Mouse (Mus musculus) midbrain, embryonic 10.5 days (tissue): ENCODE results near the gene Ppp1r9a. TPM values are rescaled to one million over a fixed set of nuclear protein-coding genes. Genes with fewer than 3 reads are reported as not detected.

ENCODE experiments used
- DNase-seq: peaks from one replicate; pipeline ENCODE4 v3.0.0-alpha.2; 2017; ENCODE audit warnings: low spot score
- H3K27ac ChIP-seq: fragments of 300-500 bp; sonication (generic); replicated peaks from 2 replicates; pipeline ENCODE4 v1.5.1; 2016; ENCODE audit warnings: mild to moderate bottlenecking
- H3K27me3 ChIP-seq: fragments of 300-500 bp; sonication (generic); 2 replicates; pipeline ENCODE4 v1.6.1; 2016; ENCODE audit warnings: low read depth, mild to moderate bottlenecking; ENCODE audit not compliant: poor library complexity, severe bottlenecking
- H3K36me3 ChIP-seq: fragments of 300-500 bp; sonication (generic); 2 replicates; pipeline ENCODE4 v1.6.1; 2016; ENCODE audit warnings: mild to moderate bottlenecking, moderate library complexity
- H3K4me1 ChIP-seq: fragments of 300-500 bp; sonication (generic); 2 replicates; pipeline ENCODE4 v1.6.1; 2016
- H3K4me3 ChIP-seq: fragments of 300-500 bp; sonication (generic); 2 replicates; pipeline ENCODE4 v1.5.1; 2016; ENCODE audit warnings: mild to moderate bottlenecking, moderate library complexity
- H3K9me3 ChIP-seq: fragments of 300-500 bp; sonication (generic); replicated peaks from 2 replicates; pipeline ENCODE4 v1.6.1; 2016; ENCODE audit warnings: mild to moderate bottlenecking
- WGBS: fragments of 180-500 bp; shearing (Covaris S2); methylation state at CpG from one replicate; pipeline ENCODE4 v1.1.7; 2016; 5-methylcytosine and 5-hydroxymethylcytosine counted together
- polyA plus RNA-seq: library from polyadenylated mRNA; unstranded; fragments of >200 nt; fragmentation: Nextera tagmentation; extraction: Ambion mirVana; gene quantifications from 2 replicates; pipeline ENCODE4 v1.2.1, GENCODE M21; 2016

The Ppp1r9a gene
- polyA plus RNA-seq, 1 experiment from 2014 or later: 17.6 TPM

DNA sequence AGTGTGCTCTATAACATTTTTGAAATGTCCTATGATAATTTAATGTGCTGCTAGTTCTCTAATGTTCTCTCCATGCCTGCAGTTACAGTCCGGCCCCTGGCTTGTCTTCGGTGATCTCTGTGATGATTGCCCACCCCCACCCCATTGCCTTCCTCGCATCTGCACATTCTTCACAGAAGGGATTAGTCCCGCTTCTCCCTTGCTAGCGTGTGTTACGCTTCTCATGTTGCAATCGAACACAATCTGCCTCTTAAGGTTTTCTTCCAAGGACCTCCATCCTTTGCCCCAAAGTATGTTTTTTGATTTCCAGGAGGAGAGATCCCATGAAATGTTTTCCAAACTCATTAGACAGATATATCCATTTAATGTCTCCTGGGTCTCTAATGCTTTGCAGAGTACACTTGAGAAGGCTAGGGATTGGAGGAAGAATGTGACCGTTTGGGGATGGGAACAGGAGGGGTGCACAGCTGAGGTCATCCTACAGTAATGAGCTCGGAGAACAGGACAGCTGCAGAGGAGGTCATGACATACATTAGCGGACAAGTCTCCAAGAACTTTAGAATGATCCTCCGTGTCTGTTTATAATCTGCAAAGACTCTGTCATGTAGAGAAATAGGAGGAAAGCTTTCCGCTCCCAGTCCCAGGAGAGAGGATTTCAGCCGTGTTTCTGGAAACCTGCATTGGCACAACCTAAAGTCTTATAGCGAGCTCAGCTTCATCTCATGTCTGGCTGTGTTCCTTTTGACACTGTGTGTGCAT is 91.6 kb downstream of the Ppp1r9a start:
- H3K36me3 ChIP-seq: no peaks in the 10 kb centered on the region
- H3K9me3 ChIP-seq: no peaks in the 10 kb centered on the region
- peak overlapping the region; percentile 32 for H3K4me3 ChIP-seq
- 0 out of 2 replicates have a peak, but pooled peaks cover 3% of the 10 kb centered on the region for H3K27me3 ChIP-seq
- peak overlapping the region; percentile 80 for H3K27ac ChIP-seq
- 34% methylated on average over 14 of the region's 14 CpGs for WGBS
- peaks cover 35% of the 10 kb centered on the region for H3K4me1 ChIP-seq
- peak; percentile 50 for DNase-seq

DNA sequence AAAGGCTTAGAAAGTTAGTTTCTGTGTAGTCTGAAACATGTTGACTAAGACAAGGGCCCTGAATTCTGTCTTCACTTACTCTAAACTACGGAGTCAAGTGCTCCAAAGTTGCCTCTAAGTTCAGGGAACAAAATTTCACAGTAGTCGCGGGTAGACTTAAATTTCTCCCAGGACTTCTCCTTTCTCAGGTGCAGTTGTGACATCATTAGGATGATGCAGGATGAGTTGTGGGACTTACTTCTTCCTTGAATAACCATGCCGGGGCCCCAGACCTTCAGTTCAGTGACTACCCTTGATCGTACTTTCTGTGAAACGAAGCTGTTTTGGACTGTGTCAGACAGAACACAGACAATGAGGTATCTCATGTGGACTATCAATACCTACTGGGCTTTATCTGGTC is 94.9 kb downstream of the Ppp1r9a start:
- no peaks in the 10 kb centered on the region for H3K36me3 ChIP-seq
- H3K4me3 ChIP-seq: no peak overlapping the region
- no peaks in the 10 kb centered on the region for H3K9me3 ChIP-seq
- WGBS: 96% methylated on average over 6 of the region's 6 CpGs
- no peak for DNase-seq
- no peaks in the 10 kb centered on the region for H3K27me3 ChIP-seq
- no peak overlapping the region for H3K27ac ChIP-seq
- H3K4me1 ChIP-seq: peaks cover 46% of the 10 kb centered on the region

DNA sequence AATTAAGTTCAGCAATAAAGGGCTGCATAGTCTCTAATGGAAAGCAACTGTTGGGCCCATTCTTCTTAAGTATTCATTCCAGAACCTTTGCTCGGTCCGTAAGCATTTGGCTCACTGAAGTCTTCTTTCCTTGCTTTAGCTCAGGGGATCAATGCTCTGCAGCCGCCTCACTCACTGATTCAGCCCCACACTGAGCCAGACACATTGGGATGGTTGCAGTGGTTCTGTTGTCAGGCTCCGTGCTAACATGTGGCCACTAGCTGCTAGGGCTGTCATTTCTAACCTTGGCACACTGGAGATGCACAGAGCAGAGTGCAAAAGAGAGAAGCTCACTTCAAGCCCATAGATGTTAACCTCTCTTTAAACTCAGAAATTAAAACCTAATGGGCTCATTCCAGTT is 96.2 kb downstream of the Ppp1r9a start:
- WGBS: 62% methylated on average over 4 of the region's 4 CpGs
- no peak for DNase-seq
- Histone ChIP-seq H3K4me3 (no peak overlapping the region), H3K4me1 (peaks cover 39% of the 10 kb centered on the region), H3K9me3 (no peaks in the 10 kb centered on the region), H3K27me3 (no peaks in the 10 kb centered on the region), H3K36me3 (no peaks in the 10 kb centered on the region), H3K27ac (no peak overlapping the region)

DNA sequence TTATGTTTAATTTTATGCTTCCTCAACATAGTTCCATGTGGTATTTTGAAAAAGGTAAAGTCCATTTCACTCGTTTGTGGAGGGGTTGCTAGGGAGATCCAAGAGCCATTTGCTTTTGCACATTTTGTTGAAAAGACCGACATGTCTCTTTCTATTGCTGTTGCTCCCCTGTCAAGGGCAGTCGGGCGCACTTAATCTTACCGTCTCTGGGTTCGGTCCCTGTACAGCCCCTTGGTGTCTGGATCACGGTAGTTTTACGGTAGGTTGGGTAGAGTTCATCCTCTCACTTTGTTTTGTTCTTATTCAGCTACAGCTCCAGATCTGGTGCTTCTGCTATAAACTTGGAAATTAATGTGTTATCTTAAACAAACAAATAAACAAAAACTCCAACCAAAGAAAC is 98.1 kb downstream of the Ppp1r9a start:
- no peak overlapping the region for H3K27ac ChIP-seq
- 70% methylated on average over 8 of the region's 8 CpGs for WGBS
- no peak for DNase-seq

DNA sequence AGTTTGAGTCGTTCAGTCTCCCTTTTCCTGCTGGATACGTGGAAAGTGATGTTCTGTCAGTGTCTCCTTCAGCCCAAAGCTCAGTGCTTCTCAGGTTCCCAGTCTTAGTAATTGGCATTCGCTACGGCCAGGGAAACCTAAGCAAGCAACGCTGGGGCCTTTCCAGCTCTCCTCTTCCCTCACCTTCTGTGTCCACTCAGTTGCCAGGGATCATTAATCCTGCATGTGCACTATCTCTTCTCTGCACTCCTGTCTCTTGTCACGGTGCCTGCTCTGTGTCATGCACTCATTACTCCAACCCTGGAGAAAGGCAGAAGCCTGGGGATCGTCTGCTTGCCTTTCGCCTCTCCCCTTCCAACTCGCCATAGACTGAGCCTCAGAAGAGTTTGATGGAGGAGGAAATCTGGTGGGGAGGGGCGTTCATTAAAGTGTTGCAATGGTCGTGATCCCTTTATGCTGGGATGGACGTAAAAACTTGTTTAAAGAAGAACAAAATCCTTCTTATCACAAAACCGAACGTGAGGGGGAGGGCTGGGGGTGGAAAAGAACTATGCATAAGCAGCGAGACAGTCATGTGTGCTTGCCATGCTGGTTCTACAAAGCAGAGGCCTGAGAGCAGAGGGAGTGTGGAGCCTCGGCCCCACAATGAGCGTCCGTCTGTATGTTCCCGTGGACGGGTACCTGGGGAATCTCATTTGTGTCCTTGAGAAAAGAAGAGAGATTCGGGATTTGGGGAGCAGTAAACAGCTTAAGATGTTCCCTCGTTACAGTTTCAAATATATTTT is 103.0 kb downstream of the Ppp1r9a start:
- no peak for DNase-seq
- Histone ChIP-seq H3K36me3 (no peaks in the 10 kb centered on the region), H3K27me3 (no peaks in the 10 kb centered on the region), H3K9me3 (no peaks in the 10 kb centered on the region), H3K4me3 (no peak overlapping the region), H3K4me1 (peaks cover 45% of the 10 kb centered on the region), H3K27ac (peak overlapping the region; percentile 50)
- 69% methylated on average over 22 of the region's 22 CpGs for WGBS

More for the DNA sequence above, 98.1 kb downstream of the Ppp1r9a start:
- Histone ChIP-seq H3K4me1 (peaks cover 32% of the 10 kb centered on the region), H3K9me3 (no peaks in the 10 kb centered on the region), H3K4me3 (no peak overlapping the region), H3K36me3 (no peaks in the 10 kb centered on the region), H3K27me3 (no peaks in the 10 kb centered on the region)

DNA sequence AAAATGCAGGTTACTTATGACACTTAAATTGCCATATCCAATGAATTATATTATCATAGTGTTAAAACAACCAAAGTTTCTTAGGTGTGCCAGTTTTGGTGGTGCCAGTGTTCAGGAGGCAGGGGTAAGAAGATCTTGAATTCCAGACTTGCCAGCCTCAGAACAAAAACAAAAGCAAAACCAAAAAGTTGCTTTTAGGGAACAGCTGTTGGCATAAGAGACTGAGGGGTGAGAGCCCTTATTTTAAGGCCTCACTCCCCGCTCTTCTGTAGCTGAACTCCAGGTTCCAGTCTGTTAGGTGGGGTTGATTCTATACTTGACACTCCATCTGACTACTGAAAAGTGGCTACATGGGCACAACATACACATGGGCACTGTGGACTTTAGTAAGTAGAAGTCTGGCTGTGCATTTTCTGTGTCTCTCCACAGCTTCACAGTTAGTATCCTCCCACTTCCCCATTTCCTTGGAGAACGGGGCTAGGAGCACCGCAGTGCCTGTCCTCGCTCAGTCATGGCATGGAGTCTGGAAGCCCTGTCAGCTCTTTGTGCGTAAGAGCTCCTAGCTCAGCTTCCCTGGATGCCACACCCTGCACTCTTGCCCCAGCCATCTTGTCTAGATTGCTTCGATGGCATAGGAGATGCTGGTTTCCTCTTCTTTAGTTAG is 103.7 kb downstream of the Ppp1r9a start:
- 93% methylated on average over 6 of the region's 6 CpGs for WGBS

DNA sequence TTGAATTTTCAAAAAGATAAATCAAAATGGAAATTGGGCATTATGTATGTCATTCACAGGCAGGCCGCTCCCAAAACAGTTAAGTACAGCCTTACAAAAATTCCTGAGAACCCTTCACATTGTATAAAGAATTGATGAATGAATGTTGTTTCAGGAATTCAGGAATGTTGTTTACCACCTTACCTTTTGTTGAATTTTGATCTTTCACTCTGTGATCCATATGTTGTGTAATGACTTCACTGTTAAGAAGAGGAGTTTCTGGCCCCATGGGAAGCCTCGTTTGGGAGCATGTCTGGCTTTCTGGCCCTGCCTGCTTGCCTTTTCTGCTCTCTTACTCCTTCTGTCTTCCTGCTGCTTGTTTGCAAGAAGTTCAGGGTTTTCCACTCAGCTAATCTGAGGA is 105.4 kb downstream of the Ppp1r9a start:
- no peak for DNase-seq
- Histone ChIP-seq H3K27me3 (no peaks in the 10 kb centered on the region), H3K4me3 (no peak overlapping the region), H3K9me3 (no peaks in the 10 kb centered on the region), H3K4me1 (peaks cover 67% of the 10 kb centered on the region), H3K36me3 (no peaks in the 10 kb centered on the region), H3K27ac (no peak overlapping the region)
- WGBS: 65% methylated on average over 2 of the region's 2 CpGs

More for the DNA sequence above, 103.7 kb downstream of the Ppp1r9a start:
- no peak for DNase-seq
- Histone ChIP-seq H3K27me3 (no peaks in the 10 kb centered on the region), H3K4me1 (peaks cover 49% of the 10 kb centered on the region), H3K9me3 (no peaks in the 10 kb centered on the region), H3K27ac (0 out of 2 replicates have a peak overlapping the region, but pooled peaks have one; percentile 50), H3K4me3 (no peak overlapping the region), H3K36me3 (no peaks in the 10 kb centered on the region)

DNA sequence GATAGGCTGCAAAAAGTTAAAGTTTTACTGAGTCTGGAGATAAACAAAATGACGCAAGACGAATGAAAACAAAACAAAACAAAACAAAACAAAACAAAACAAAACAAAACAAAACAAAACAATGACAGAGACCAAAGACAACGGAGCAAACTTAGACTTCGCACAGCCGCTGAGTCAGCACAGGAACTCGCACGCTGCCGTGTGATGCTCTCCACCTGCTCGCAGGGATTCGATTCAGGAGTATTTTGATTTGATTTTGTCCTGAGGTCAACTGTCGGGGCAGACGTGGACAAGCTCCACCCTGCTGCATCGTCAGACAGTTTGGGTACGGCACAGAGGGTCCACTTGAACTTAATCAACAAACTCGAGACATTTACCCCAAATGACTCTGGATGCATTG is 105.9 kb downstream of the Ppp1r9a start:
- Histone ChIP-seq H3K4me3 (no peak overlapping the region), H3K27ac (no peak overlapping the region; the same call in 1 of the 2 replicates), H3K4me1 (peaks cover 71% of the 10 kb centered on the region), H3K9me3 (no peaks in the 10 kb centered on the region), H3K27me3 (no peaks in the 10 kb centered on the region), H3K36me3 (no peaks in the 10 kb centered on the region)
- WGBS: 74% methylated on average over 15 of the region's 15 CpGs
- no peak for DNase-seq

DNA sequence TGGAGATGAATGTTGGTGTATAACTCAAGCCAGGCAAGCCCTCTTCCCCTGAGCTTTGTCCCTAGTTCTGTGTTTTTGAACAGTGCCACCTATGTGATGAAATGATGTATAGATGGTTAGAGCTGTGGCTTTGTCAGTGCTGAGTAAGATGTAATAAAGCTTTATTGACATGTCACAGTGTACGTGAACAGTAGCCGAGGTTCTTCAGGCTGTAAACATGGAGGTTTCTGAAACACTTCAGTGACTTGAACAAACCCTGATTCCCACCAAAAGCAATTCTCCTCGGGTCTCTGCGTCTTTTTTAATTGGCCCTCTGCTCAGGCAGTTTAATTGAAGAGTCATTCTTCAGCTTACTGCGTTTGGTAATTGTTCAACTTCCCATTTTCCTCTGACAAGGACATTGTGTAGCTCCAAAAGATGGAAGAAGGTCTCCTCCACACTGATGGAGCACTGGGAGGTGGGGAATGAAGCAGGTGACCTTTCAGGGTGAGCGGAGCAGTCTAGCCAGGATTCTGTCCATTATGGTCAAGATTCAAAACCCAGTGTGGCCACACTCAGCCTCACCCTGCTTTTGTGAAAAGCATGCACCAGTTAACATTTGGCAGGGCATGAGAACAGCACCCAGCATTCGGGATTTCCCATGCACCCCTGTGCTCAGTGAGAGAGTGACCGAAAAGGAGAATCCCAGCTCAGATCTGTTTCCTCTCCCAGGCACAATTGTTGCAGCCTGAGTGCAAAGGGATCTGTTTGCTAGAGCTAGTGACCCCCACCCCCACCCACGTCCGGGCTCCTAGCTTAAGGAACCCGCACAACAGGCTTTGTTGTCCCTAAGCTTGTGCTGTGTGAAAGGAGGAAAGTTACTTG is 108.1 kb downstream of the Ppp1r9a start:
- DNase-seq: peak; percentile 64
- Histone ChIP-seq H3K4me3 (peak overlapping the region; percentile 26), H3K9me3 (no peaks in the 10 kb centered on the region), H3K4me1 (peaks cover 75% of the 10 kb centered on the region), H3K27ac (peak overlapping the region; percentile 84), H3K36me3 (no peaks in the 10 kb centered on the region), H3K27me3 (no peaks in the 10 kb centered on the region)
- 13% methylated on average over 11 of the region's 11 CpGs for WGBS

GRCm38 (mm10) chr6:5012794-5013193 is 110.1 kb downstream of the Ppp1r9a start:
- no peaks in the 10 kb centered on the region for H3K27me3 ChIP-seq
- H3K27ac ChIP-seq: peak overlapping the region; percentile 84
- no peaks in the 10 kb centered on the region for H3K9me3 ChIP-seq
- WGBS: 8% methylated on average over 4 of the region's 4 CpGs
- H3K4me3 ChIP-seq: no peak overlapping the region
- DNase-seq: no peak
- H3K36me3 ChIP-seq: no peaks in the 10 kb centered on the region
- peaks cover 61% of the 10 kb centered on the region for H3K4me1 ChIP-seq

DNA sequence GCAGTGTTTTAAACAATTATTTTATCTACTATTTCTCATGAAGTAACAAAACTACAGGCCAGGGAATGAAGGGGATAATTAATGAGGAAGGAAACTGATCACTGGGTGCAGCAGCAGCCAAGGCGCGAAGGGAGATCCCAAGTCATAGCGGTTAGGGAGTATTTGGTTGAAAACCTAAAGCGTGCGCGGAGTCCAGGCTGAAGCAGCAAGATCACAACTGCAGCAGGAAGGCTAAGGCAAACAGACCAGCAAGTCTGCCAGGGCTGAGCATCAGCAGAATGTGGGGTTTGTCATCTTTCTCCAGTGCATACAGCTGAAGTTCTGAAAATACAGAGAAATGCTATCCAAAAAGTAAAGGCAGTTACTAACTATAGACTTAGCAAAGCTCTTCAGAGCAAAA is 111.8 kb downstream of the Ppp1r9a start:
- WGBS: 95% methylated on average over 6 of the region's 6 CpGs
- peaks cover 53% of the 10 kb centered on the region for H3K4me1 ChIP-seq
- H3K27me3 ChIP-seq: no peaks in the 10 kb centered on the region
- no peaks in the 10 kb centered on the region for H3K9me3 ChIP-seq
- H3K36me3 ChIP-seq: no peaks in the 10 kb centered on the region
- DNase-seq: no peak
- no peak overlapping the region for H3K4me3 ChIP-seq
- peak overlapping the region; percentile 28; the same call in 1 of the 2 replicates for H3K27ac ChIP-seq

- 68% methylated on average over 2 of the region's 2 CpGs for WGBS
- H3K9me3 ChIP-seq: no peaks in the 10 kb centered on the region
- peaks cover 48% of the 10 kb centered on the region for H3K4me1 ChIP-seq
- no peaks in the 10 kb centered on the region for H3K27me3 ChIP-seq
- no peaks in the 10 kb centered on the region for H3K36me3 ChIP-seq
- no peak overlapping the region for H3K4me3 ChIP-seq
- DNase-seq: no peak
- no peak overlapping the region for H3K27ac ChIP-seq
Measured at GRCm38 (mm10) chr6:5015173-5015572, 112.5 kb downstream of the Ppp1r9a start.
